Mouse (Mus musculus) hematopoietic stem cell, adult 5-6 weeks (primary cell): ENCODE data around the gene Tm7sf2. TPM values are rescaled to one million over a fixed set of nuclear protein-coding genes. Genes with fewer than 3 reads are reported as not detected.

Experiments used
- ATAC-seq, 2 experiments: fragments of 125-278 bp in 1 of 2; replicated peaks in 1 of 2; 2 replicates each; pipeline ENCODE4 v1.8.0; 2016 to 2017; ENCODE audit warnings: inconsistent platforms in 2 of 2, mild to moderate bottlenecking in 2 of 2, moderate number of reproducible peaks in 2 of 2, low read depth in 1 of 2, moderate TSS enrichment in 1 of 2; ENCODE audit not compliant: low FRiP score in 2 of 2, poor library complexity in 2 of 2, severe bottlenecking in 2 of 2, insufficient read depth in 1 of 2, low TSS enrichment in 1 of 2
- total RNA-seq: library from RNA; stranded (forward); fragments of 172-1452, 232-1000 nt; gene quantifications from 2 replicates; pipeline ENCODE4 v1.2.3, GENCODE M21; 2017

Tm7sf2 gene
- 1.3 and 3.0 TPM in 2 replicates for total RNA-seq

DNA sequence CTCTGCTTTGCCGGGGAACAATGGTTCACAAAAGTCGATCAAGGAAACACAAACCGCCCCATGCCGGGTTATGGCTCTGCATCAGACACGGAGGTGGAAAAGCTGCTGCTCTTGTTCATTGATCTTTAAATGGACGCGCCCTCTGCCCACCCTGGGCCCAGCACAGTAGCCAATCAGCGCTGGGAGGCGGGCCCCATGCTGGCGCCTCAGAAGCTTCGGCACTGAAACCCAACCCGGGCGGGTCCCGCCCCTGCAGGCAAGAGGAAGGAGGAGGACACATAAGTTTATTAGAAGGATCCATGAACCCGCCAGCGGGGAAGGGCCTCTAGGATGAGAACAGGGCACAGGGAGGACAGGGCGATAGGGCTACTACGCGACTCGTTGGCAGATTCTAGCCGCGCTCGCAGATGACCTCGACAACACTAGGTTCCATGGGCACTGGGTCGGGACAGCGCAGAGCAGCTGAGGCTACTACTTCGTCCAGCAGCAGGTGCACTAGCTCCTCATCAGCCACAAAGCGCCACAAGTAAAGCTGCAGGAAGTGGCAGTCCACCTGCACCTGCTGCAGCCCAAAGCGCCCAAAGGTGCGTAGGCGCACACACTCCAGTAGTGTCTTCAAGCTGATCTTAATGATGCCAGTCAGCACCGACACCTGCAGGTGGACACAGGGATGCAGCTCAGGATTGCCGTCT is at the start of gene Tm7sf2:
Tm7sf2 (minus strand) TSS at position 650 of the 692 bp plus-strand sequence.
- ATAC-seq, result peak; percentile 87 to 91

DNA sequence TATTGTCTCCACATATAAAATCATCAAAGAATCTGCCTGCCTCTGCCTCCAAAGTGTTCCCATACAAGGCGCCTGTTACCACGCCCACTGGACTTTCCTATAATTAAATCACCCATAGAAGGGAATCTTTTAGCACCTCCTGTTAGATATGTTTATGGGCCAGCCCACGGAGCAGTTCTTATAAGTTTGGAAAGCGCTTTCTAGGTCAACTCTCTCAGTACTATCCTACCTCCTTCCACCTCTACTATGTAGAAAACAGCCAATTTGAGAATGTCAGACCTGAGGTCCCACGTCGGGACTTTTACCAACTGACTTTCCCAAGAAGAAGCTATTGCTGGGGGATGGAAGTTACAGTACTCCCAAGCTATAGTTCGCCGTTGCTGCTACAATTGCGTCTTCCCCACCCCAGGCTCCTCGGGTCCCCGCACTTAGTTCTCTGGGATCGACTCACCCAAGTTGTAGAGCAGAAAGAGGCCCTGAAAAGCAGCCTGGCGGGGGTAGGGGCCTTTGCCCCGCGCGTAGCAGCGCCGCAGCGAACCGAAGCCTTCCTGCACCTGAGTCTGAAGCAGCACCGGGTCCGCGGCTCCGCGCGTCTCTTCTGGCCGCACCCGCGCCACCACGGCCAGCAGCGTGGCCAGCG is 49.3 kb upstream of the Tm7sf2 start:
- ATAC-seq, result no peak

DNA sequence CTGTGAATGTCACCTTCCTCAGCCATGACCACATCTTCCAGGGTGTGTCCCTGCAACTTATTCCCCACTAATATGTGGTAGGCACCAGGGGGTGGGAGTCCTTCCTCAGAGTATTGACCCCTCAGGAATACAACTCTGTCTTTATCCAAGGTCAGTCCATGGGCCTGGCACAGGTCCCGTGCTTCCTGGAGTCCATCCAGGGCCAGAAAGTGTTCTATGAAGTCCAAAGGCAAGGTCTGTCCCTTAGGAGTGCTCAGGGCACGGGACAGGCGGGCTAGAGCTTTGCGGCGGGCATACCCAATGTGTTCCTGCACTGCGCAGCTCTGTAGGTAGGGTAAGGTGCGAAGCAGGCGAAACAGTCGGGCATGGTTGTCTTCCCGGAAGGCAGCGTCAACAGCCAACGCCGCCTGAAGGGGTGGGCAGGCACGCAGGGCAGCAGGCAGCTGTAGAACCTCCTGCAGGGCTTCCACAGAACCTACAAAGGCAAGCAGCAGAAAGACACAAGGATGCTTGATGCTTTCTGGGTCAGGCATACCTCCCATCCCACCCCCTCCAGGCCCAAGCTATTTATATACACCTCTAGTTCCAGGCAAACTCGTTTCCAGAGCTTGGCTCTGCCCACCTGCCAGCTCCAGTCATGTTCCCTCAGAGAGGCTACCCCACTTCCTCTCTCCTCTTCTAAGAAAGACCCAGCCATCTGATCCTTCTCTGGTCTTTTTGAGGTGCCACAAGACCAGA is 48.1 kb upstream of the Tm7sf2 start:
- no peak for ATAC-seq

DNA sequence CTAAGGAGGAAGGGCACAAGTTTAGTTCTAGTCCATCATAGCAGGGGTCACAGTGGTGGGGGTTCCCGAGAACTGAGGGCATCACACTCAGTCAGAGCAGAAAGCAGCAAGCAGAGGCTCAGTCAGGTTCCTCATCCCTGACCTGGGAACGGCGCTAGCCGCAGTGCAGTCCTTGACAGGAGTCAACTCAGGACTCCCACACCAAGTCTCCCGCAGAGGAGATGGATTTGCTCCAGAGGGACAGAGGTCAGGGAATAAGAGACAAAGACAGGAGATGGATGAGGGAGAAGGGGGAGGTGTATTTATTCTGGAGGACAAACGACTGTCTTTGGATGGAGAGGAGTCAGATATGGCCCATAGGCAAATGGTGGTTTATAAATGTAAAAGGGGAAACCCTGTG is 44.9 kb upstream of the Tm7sf2 start:
- ATAC-seq, result no peak

DNA sequence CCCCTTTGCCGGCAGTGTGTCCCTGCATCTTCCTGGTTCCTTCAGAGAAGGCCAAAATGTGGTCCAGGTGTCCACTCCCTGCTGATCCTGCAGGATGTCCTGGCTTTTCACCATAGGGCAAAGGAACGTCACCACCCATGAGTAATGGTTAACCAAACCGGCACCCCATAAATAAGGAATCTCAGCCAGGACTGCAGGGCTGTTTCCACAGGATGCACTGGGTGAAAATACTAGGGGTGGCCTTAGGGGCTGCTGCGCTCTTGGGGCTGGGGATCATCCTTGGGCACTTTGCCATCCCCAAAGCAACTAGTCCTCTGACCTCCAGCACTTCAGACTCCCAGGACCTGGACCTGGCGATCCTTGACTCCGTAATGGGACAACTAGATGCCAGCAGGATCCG is 37.4 kb upstream of the Tm7sf2 start, which contains the start of gene Naaladl1:
Naaladl1 (plus strand) TSS at position 197 of the 400 bp plus-strand sequence.
- no peak for ATAC-seq

DNA sequence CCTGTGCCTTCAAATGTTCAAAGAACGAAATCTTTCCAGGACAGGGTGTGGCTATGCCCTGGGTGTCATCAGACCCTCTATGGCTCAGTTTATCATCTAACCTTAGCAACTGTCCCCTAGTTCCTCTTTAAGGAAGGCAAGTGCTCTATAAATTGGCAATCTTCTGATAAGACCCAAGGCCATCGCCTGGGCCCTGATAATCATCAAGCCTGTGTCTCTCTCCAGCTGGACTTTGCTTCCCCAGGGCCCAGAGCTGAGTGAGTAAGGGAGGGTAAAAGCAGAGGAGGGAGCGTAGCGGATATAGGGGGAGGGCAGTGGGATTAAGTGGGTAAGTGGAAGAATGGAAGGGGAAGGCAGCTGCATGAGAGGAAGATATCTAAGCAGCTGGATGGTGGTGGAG is 36.3 kb upstream of the Tm7sf2 start:
- ATAC-seq, result no peak

DNA sequence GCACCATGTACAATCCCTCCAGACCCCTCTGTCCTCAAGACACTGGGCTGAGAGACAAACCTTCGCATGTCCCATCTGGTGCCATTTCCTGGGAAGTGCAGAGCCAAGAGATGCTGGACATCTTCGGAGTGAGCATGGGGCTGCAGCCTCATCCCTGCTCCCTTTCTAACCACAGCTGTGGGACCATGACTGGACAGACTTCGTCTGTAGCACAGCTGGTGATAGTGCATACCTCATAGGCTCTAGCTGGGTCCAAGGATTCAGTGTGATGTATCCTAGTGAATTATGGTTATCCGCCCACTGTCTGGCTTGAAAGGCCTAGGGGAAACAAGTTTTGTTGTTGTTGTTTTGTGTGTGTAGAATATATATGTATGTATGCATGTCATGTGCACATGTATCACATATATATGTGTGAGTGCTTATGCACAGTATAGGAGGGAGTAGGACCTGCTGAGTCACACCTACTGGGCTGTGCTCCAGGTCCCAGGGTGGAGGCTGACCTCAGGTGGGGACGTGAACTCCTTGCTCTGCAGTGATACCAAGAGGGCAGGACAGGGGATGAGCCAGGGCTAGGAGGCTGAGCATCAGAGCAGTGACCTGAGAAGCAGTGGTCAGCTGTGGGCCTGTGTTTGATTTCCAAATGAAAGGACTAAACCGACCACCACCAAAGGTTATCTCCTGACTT is 34.1 kb upstream of the Tm7sf2 start:
- no peak for ATAC-seq

DNA sequence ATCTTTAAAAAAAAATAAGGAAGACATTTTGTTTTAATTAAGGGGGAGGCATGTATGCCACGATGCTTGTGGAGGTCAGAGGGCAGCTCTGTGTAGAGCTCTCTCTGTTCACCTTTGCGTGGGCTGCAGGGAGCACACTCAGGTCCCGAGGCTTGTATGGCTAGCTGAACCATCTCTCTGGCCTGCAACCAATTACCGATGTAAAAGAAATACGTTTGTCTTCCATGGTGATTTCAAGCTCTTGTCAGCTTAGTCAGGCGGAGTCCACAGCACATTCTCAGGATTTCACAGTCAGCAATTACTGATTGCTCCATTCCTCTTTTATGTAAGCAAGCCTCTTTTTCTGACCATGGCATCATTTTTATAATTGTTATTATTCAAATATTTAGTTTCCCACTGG is 33.0 kb upstream of the Tm7sf2 start:
- ATAC-seq, result no peak

DNA sequence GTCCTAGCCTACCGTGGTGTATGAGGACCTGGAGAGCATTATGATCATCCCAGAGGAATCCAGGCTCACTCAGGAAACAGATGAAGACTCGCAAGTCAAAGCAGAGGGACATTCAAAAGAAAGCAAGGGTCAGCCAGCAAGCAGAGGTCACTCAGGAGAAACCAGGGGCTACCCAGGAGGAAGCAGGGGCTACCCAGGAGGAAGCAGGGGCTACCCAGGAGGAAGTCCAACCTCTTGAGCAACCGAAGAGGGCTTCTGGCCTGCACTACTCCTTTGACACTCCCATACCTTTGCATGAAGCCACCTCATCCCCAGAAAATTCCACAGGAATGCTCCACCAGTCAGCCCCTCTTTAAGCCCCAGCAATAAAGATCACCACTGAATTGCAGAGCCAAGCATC is 29.7 kb upstream of the Tm7sf2 start:
- ATAC-seq, result no peak

DNA sequence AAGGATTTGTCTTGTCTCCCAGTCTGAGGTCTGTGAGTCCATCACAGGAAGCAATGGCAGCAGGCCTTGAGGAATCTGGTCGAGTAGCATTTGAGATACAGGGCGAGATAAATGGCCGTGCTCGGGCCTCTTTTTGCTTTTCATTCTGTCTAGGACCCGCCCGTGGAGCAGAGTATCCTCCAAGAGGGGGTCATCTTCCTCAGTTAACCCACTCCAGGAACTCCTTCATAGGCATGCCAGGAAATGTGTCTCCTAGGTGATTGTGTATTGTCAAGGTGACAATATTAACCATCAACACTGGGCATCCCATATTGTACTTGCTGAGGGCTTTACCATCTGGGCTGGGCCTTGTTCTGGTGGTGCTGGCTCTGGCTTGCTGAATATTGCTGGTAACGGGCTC is 25.9 kb upstream of the Tm7sf2 start, which contains the start of gene AC131692.1:
AC131692.1 (plus strand) TSS at position 301 of the 400 bp plus-strand sequence.
- no peak for ATAC-seq

DNA sequence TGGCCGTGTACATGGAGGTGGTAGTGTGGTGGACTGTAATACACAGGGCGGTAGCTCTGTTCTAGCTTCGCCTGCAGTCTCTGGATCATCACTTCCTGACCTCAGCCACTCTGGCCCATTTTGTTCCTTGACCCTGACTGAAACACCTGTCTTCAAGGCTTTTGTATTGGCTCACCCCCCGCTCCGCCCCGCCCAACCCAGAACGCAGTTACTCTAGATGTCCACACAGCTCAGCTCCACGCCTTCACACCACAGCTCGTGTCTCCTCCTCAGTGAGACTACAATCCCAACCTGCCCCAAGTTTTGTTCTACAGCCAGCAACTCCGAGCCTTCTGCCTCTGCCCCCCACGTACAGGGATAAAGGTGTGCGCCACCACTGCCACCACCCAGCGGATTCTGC is 20.7 kb upstream of the Tm7sf2 start:
- no peak for ATAC-seq

DNA sequence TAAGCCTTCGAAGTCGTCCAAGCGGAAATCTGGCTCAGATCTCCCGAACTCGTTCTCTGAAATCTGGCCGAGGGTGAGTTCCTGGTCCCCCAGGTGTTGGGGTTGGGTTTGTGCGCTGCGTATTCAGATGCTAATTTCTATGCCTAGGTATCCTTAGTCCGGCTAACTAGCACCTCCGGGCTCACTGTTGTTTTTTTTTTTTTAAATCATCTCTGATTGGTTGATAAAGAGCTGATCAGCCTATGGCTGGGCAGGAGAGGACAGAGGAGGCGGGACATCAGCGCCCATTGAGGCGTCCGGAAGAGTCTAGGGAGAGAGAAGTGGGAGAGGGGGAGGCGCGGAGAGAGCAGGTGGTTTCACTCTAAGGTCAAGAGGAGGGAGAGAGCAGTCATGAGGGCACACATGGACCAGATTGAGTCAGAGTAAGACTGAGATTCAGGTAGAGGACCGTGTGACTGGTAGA is 17.3 kb upstream of the Tm7sf2 start:
- ATAC-seq, result peak; percentile 62 to 74

DNA sequence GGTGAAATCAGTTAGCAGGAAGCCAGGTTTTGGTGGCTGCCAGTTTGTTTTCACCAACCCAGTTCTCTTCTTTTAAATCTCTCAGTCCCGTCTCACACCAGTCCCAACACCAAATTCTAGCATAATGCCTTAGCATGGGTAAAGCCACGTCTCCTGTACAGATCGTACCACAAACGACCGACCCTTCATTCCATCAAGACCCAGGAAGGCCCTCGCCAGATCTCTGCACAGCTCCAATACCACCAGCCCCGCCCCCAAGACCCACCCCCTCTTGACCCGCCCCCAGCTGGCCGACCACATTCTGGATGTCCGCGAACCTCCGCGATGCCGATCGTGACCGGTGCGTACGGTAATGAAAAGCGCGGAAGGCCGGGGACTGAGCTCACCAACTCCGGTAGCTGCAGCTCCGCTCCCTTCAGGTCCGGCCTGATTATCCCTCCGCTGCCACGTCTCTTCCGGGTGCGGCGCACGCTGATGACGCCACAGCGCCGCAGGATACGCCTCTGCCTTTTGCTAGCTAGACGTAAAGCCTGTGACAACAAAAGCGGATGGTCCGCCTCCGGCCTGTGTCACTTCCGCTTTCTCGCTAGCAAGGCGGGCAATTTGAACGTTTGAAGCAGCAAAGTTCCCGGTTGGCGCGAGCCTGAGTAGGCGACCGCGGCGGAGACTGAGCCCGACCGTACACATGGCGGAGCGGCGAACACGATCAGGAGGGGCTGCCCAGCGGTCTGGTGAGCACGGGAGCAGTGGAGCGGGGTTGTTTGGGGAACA is 16.5 kb upstream of the Tm7sf2 start, which contains the start of the genes Zfpl1 and Cdca5:
Zfpl1 (minus strand) TSS at position 479 of the 771 bp plus-strand sequence.
Cdca5 (plus strand) TSS at position 506 of the 771 bp plus-strand sequence.
- ATAC-seq, result peak; percentile 84 to 97

DNA sequence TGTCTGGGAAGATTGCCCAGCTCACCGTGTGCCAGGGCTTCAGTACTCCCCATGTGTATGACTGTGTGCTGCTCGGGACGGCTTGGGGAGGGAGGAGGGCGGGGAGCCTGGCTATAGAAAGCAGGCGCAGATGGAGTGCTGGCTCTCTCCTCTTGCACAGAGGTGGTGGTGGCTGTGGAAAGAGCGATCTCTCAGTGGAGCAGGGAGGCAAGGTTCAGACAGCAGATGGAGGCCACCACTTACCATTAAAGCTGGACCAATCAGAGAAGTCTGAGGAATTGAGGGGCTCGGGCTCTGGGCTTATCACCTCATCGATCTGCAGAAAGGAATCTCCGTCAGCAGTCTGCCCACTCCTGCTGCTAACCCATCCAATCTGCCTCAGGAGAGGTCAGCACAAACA is 14.0 kb upstream of the Tm7sf2 start, which contains the start of gene Gm28374:
Gm28374 (minus strand) TSS at position 101 of the 400 bp plus-strand sequence.
- ATAC-seq, result no peak

DNA sequence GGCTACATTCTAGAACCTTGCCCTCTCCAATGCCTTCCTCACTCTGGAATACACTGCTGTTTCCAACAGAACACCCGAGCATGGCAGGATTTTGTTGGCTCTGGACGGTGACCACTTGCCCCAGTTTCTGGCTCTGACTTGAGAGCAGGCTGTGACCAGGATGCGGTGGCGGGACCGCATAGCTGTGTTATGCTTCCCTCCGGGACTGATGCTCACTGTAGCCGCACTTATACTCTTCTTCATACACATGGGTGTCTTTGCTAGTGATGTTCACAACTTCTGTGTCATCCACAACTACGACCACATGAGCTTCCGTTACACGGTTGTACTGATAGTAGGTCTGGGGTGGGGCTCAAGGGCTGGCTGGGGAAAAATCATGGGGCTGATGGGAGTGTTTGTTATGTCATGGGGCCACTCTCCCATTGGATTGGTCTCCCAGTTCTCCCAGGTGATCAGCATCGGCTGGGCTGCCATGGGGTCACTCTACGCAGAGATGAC is 11.9 kb upstream of the Tm7sf2 start, which contains the start of gene Tmem262:
Tmem262 (plus strand) TSS at position 51 of the 498 bp plus-strand sequence.
- no peak for ATAC-seq

DNA sequence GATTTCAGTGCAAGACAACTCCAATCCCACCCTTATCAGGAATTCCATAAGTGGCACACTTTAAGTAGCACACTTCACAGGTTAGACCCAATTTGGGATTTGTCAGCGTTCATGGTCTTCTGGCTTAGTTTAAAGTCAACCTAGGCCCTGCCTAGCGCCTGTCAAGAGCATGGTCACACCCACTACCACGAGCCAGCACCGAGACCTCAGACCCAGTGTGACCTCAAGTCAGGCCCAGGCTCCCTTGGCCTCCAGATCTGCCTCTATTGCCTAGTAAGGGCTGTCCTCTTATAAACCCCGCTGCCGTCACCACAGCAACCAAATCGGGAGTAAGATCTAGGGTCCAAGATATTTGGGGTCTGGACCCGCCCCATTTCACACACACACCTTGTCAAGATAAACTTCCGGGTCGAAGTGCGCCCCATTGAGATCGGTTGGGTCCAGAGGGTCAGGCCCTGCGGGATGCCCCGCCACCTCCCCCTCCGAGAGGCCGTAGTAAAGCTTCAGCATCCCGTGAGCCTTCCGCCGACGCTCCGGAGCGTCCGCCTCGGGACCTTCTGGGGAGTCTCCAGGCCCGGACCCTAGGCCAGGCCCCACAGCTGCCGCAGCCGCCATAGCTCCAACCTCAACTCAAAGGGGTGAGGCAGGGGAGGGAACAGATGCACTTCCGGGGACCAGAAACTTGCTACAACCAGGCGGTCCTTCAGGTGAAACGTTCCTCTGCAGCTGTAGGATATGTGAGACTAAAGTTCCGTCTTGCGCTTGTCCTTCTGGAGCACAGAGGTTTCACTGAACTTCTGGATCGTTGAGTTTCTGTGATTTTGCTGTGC is 8.6 kb upstream of the Tm7sf2 start, which contains the start of gene Vps51:
Vps51 (minus strand) TSS at position 668 of the 830 bp plus-strand sequence.
- peak; percentile 87 to 97 for ATAC-seq
